Mouse (Mus musculus) liver, embryonic 15.5 days (tissue): ENCODE data around the gene Gpatch4. TPM values are rescaled to one million over a fixed set of nuclear protein-coding genes. Genes with fewer than 3 reads are reported as not detected.

Experiments
- ATAC-seq: fragments of 200-750 bp; cut with Nextera tagmentation; 2 replicates; pipeline ENCODE4 v1.8.0; 2017; ENCODE audit warnings: moderate number of reproducible peaks, mild to moderate bottlenecking, moderate library complexity; ENCODE audit not compliant: insufficient read depth
- H3K27ac ChIP-seq: fragments of 300-500 bp; sonication (generic); replicated peaks from 2 replicates; pipeline ENCODE4 v1.5.1; 2015; ENCODE audit warnings: mild to moderate bottlenecking, inconsistent platforms
- H3K27me3 ChIP-seq: fragments of 300-500 bp; sonication (generic); 2 replicates; pipeline ENCODE4 v1.6.1; 2015; ENCODE audit warnings: mild to moderate bottlenecking, inconsistent platforms
- H3K36me3 ChIP-seq: fragments of 300-500 bp; sonication (generic); replicated peaks from 2 replicates; pipeline ENCODE4 v1.6.1; 2015; ENCODE audit warnings: moderate library complexity, mild to moderate bottlenecking, inconsistent platforms
- H3K4me1 ChIP-seq: fragments of 300-500 bp; sonication (generic); replicated peaks from 2 replicates; pipeline ENCODE4 v1.6.1; 2015; ENCODE audit warnings: inconsistent platforms
- H3K4me2 ChIP-seq: fragments of 300-500 bp; sonication (generic); 2 replicates; pipeline ENCODE4 v1.6.1; 2015; ENCODE audit warnings: moderate library complexity, mild to moderate bottlenecking, inconsistent platforms
- H3K4me3 ChIP-seq: fragments of 300-500 bp; sonication (generic); replicated peaks from 2 replicates; pipeline ENCODE4 v1.5.1; 2015; ENCODE audit warnings: mild to moderate bottlenecking, inconsistent platforms
- H3K9ac ChIP-seq: fragments of 300-500 bp; sonication (generic); 2 replicates; pipeline ENCODE4 v1.6.1; 2015; ENCODE audit warnings: moderate library complexity, mild to moderate bottlenecking, inconsistent platforms
- H3K9me3 ChIP-seq: fragments of 300-500 bp; sonication (generic); replicated peaks from 2 replicates; pipeline ENCODE4 v1.6.1; 2016; ENCODE audit warnings: inconsistent platforms
- WGBS: fragments of 180-500 bp; shearing (Covaris S2); methylation state at CpG from one replicate; pipeline ENCODE4 v1.1.7; 2015; ENCODE audit warnings: mixed read lengths; ENCODE audit not compliant: insufficient replicate concordance; 5-methylcytosine and 5-hydroxymethylcytosine counted together
- polyA plus RNA-seq: library from polyadenylated mRNA; unstranded; fragments of >200 nt; fragmentation: Nextera tagmentation; extraction: Ambion mirVana; gene quantifications from 2 replicates; pipeline ENCODE4 v1.2.1, GENCODE M21; 2015

The Gpatch4 gene
- polyA plus RNA-seq, 1 experiment from 2014 or later: 14.3 TPM

DNA sequence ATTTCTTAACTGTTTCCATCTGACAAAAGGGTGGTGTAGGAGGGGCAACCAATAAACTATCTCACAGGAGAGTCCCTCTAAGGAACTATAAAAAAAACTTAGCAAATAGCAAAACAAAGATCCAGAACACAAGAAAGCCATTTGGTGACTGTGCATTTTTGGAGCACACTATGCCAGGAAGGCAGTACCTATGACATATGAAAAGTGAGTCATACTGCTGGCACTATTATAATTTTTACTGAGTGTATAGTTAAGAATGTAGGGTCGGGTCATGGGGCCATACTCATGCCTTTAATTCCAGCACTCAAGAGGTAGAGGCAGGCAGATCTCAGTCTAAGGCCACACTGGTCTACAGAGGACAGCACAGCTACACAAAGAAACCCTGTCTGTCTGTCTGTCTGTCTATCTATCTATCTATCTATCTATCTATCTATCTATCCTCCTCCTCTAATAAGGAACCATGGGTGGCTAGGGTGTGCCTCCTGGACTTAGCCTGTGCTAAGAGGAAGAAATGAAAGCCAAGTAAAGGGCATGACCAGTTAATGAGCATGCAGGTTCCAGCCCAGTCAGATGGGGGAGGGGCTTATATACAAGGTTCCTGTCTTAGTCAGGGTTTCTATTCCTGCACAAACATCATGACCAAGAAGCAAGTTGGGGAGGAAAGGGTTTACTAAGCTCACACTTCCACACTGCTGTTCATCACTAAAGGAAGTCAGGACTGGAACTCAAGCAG lies 7.2 kb upstream of the Gpatch4 start:
- H3K27ac ChIP-seq: no peak overlapping the region
- no peaks in the 10 kb centered on the region for H3K9me3 ChIP-seq
- no peak overlapping the region for H3K4me3 ChIP-seq
- 55% methylated on average over 1 of the region's 1 CpGs for WGBS
- H3K9ac ChIP-seq: no peak overlapping the region
- H3K4me1 ChIP-seq: 0 out of 2 replicates have a peak, but pooled peaks cover 3% of the 10 kb centered on the region
- H3K27me3 ChIP-seq: peaks cover 56% of the 10 kb centered on the region
- ATAC-seq: no peak
- H3K36me3 ChIP-seq: no peaks in the 10 kb centered on the region
- H3K4me2 ChIP-seq: no peak overlapping the region

DNA sequence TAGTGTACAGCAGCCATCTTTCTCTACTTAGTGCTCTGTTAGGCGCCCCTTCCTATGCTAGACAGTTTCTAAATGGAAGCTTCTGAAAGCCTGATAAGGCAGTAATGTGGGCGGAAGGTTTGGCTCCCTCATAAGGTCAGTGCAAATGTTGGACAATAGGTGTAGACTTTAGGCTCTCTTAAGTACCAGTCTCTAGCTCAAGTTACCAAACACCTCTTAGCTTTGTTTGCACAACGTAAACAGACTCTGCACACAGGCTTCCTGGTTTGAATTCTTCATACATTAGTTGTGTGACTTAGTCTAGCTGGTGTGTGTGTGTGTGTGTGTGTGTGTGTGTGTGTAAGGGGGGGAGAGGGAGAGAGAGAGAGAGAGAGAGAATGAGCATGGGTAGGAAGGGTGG lies 6.6 kb downstream of the Gpatch4 start:
- 44% methylated on average over 3 of the region's 3 CpGs for WGBS
- Histone ChIP-seq H3K27ac (no peak overlapping the region), H3K4me3 (no peak overlapping the region), H3K4me1 (peaks cover 6% of the 10 kb centered on the region; the same call in 1 of the 2 replicates), H3K4me2 (no peak overlapping the region), H3K27me3 (no peaks in the 10 kb centered on the region), H3K9ac (no peak overlapping the region), H3K9me3 (no peaks in the 10 kb centered on the region), H3K36me3 (peaks cover 43% of the 10 kb centered on the region)
- no peak for ATAC-seq

DNA sequence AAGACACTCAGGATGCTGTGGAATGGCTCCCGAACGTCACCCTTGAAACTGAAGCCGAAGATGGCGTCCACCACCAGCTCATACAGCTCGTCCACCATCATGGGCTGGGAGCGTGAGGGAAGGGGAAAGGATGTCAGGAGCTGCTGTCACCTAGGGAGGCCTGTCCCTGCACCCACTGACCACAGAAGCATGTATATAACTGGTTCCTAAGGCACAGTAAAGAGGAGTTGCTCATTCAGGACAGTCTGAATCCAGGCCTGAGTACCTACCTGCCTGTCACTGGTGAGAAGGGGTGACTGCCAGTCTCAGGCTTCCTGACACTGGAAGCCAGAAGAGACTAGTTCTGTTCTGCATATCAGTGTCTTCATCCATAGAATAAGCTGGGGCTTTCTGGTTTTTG lies 14.1 kb downstream of the Gpatch4 start:
- Histone ChIP-seq H3K36me3 (peaks cover 47% of the 10 kb centered on the region), H3K4me1 (peaks cover 22% of the 10 kb centered on the region), H3K27me3 (no peaks in the 10 kb centered on the region), H3K27ac (no peak overlapping the region), H3K9ac (peak overlapping the region; percentile 68; the same call in 1 of the 2 replicates), H3K4me2 (peak overlapping the region; percentile 93), H3K9me3 (no peaks in the 10 kb centered on the region), H3K4me3 (peak overlapping the region; percentile 72)
- WGBS: 82% methylated on average over 6 of the region's 6 CpGs
- no peak for ATAC-seq

DNA sequence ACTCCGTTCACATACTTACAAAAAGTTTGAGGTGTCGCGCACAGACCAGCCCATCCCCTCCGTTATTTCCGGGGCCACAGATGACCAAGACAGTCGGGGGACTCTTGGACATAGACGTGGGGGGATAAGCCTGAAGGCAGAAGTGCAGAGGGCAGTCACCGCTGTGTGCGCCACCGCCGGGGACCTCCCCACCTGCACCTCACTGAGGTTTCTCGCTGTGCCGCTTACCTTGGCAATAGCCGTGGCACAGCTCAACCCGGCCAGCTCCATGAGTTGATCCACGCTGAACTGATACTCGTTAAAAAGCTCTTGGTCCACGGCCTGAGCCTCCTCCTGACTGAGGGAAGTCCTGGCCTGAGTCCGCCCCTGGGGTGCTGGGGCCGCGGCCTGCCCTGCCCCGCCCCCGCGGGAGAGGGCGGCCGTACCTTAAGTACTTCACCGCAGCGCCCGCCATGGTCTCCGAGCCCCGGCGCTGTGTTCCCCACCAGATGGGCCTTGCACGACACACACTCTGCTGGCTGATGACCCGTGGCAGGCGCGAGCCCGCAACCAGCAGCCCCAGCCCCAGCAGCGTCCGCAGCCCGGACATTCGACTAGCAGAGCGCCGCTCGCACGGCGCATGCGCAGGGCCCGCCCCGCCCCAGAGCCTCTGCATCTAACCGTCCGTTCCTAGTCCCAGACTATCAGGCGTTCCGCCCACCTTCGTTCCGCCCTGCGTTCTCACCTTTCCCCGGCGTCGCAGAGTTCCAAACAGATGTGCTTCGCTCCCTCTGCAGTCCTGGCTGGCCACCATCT lies 15.2 kb downstream of the Gpatch4 start, which contains the start of gene Naxe:
Gene Naxe (minus strand): TSS at position 594 of the 795 bp plus-strand sequence.
- Histone ChIP-seq H3K27ac (peak within 1 kb of the TSS; percentile 55), H3K9ac (peak within 1 kb of the TSS; percentile 68), H3K4me1 (peaks cover 22% of the 10 kb centered on the region), H3K9me3 (no peaks in the 10 kb centered on the region), H3K27me3 (no peaks in the 10 kb centered on the region), H3K4me3 (peak within 1 kb of the TSS; percentile 72), H3K36me3 (peaks cover 37% of the 10 kb centered on the region), H3K4me2 (peak within 1 kb of the TSS; percentile 93)
- WGBS: under 1% methylated on average over 60 of the region's 60 CpGs
- peak; percentile 93 for ATAC-seq

DNA sequence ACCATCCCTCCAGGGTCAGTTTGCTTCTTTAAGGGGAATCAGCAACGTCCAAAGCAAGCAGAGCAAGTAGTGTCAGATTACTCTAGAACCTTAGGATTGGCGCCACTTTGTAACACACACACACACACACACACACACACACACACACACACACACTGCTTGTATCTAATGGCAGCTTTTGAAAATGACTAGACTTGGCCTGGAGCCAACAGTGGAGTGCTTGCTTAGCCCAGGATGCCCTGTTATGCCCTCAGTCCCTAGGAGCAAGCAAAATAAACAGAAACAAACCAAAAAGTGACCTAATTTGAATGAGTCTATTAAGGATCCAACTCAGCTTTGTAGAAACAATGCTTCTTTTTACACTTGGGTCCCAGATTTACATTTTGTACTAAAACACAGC lies 25.5 kb downstream of the Gpatch4 start:
- ATAC-seq: no peak
- Histone ChIP-seq H3K4me2 (no peak overlapping the region), H3K4me3 (no peak overlapping the region), H3K9me3 (no peaks in the 10 kb centered on the region), H3K27ac (no peak overlapping the region), H3K36me3 (no peaks in the 10 kb centered on the region), H3K9ac (no peak overlapping the region), H3K27me3 (peaks cover 18% of the 10 kb centered on the region; the same call in 1 of the 2 replicates), H3K4me1 (no peaks in the 10 kb centered on the region)
- WGBS: 23% methylated on average over 2 of the region's 2 CpGs

DNA sequence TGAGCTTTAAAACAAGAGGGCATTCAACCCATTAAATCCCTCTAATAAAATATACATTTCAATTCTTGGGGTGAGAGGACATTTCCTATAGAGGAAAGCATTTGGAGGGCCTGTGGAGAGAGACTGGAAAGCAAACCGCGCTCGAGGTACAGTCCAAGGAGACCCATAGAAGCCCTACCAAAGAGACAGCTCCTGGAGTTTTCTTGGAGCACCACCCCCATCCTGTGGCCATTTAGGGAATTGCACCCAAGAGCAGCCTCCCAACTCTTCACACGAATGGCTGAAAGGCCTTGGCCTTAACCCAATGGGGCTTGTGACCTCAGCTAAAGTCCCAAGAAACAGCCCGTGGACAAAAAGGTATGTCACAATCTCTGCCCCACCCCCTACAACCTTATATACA lies 28.9 kb downstream of the Gpatch4 start:
- Histone ChIP-seq H3K9me3 (no peaks in the 10 kb centered on the region), H3K27me3 (peaks cover 26% of the 10 kb centered on the region; the same call in 1 of the 2 replicates), H3K9ac (no peak overlapping the region), H3K4me1 (no peaks in the 10 kb centered on the region), H3K36me3 (no peaks in the 10 kb centered on the region), H3K27ac (no peak overlapping the region), H3K4me3 (no peak overlapping the region), H3K4me2 (no peak overlapping the region)
- no peak for ATAC-seq
- 5% methylated on average over 5 of the region's 5 CpGs for WGBS

DNA sequence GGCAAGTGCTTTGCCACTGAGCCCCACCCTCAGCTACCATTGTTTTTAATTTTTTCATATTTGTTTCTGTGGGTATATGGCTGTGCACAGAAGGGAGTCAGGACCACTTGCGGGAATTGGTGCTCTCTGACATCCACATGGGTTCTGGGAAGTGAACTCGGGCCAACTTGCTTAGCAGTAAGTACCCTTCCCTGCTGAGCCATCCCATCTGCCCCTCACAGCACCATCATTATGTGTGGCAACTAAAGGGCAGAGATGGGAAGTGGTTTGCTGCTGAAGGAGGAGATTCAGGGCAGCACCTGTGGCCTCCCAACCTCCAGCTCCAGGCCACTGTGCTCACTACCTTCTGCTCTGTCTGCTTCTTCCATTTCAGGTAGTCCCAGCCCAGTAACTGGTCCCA lies 30.7 kb downstream of the Gpatch4 start:
- no peak for ATAC-seq
- H3K27me3 ChIP-seq: peaks cover 30% of the 10 kb centered on the region
- no peak overlapping the region for H3K4me3 ChIP-seq
- no peaks in the 10 kb centered on the region for H3K9me3 ChIP-seq
- H3K9ac ChIP-seq: no peak overlapping the region
- H3K4me1 ChIP-seq: no peaks in the 10 kb centered on the region
- H3K4me2 ChIP-seq: no peak overlapping the region
- H3K27ac ChIP-seq: no peak overlapping the region
- 43% methylated on average over 2 of the region's 2 CpGs for WGBS
- no peaks in the 10 kb centered on the region for H3K36me3 ChIP-seq

DNA sequence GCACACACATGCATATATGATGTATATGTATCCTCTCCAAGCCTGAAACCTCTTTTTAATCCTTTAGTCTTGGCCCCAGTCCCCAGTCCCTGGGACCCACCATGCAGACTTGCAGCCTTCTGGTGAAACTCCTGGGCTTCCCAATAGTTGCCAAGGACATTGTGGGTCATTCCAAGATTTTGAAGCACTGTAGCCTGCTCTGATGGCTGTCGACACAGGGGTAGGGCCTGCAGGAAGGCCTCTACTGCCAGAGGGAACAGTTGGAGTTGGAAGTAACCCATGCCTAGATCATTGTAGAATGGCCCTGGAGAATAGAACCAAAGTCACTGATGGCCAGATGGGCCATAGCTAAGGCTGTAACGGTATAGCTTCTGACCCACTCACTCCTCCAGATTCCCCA lies 31.4 kb downstream of the Gpatch4 start:
- WGBS: 45% methylated on average over 2 of the region's 2 CpGs
- no peaks in the 10 kb centered on the region for H3K9me3 ChIP-seq
- no peak overlapping the region for H3K4me2 ChIP-seq
- no peak overlapping the region for H3K27ac ChIP-seq
- H3K36me3 ChIP-seq: no peaks in the 10 kb centered on the region
- no peaks in the 10 kb centered on the region for H3K4me1 ChIP-seq
- no peak overlapping the region for H3K4me3 ChIP-seq
- H3K9ac ChIP-seq: no peak overlapping the region
- ATAC-seq: no peak
- H3K27me3 ChIP-seq: peaks cover 30% of the 10 kb centered on the region

DNA sequence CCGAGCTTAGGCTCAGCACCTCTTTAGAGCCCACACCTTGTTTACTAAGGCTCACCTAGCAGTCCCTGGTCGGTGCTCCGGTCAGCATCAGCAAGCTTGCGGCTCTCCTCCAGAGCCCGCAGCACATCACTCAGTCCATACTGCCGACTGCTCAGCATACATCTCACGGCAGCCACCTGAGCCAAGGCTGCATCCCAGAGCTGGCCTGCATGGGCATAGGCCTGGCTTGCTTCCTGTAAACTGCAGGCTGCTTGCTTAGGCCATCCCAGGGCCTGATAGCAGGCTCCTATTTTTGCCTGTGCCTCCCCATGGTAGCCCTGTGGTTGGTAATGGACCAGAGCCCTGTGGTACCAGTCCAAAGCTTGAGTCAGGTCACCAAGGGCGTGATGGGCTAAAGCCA lies 31.9 kb downstream of the Gpatch4 start:
- no peak overlapping the region for H3K9ac ChIP-seq
- no peak overlapping the region for H3K4me2 ChIP-seq
- peaks cover 30% of the 10 kb centered on the region for H3K27me3 ChIP-seq
- no peaks in the 10 kb centered on the region for H3K36me3 ChIP-seq
- no peaks in the 10 kb centered on the region for H3K9me3 ChIP-seq
- no peaks in the 10 kb centered on the region for H3K4me1 ChIP-seq
- no peak overlapping the region for H3K4me3 ChIP-seq
- ATAC-seq: no peak
- 71% methylated on average over 8 of the region's 8 CpGs for WGBS
- H3K27ac ChIP-seq: no peak overlapping the region

DNA sequence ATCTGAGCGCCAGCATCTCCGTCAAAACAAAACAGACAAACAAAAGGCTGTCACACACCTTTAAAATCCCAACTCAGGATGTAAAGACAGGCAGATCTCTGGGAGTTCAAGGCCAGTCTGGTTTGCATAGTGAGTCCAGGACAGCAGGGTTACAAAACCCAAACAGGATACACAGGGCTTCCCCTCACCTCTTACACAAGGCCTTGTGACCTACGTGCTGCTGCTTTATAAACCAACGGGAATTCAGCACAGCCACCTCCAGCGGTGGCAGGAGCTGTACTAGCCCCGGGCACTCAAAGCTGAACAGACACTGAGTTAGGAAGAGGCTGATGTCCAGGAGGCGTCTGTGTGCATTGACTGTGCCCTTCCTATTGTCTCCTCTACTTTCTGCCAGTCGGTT lies 34.5 kb downstream of the Gpatch4 start:
- ATAC-seq: peak; percentile 30
- H3K9ac ChIP-seq: no peak overlapping the region
- no peaks in the 10 kb centered on the region for H3K36me3 ChIP-seq
- WGBS: 37% methylated on average over 8 of the region's 8 CpGs
- peaks cover 11% of the 10 kb centered on the region for H3K4me1 ChIP-seq
- H3K9me3 ChIP-seq: no peaks in the 10 kb centered on the region
- H3K27me3 ChIP-seq: peaks cover 17% of the 10 kb centered on the region
- no peak overlapping the region for H3K4me2 ChIP-seq
- no peak overlapping the region for H3K27ac ChIP-seq
- no peak overlapping the region for H3K4me3 ChIP-seq

DNA sequence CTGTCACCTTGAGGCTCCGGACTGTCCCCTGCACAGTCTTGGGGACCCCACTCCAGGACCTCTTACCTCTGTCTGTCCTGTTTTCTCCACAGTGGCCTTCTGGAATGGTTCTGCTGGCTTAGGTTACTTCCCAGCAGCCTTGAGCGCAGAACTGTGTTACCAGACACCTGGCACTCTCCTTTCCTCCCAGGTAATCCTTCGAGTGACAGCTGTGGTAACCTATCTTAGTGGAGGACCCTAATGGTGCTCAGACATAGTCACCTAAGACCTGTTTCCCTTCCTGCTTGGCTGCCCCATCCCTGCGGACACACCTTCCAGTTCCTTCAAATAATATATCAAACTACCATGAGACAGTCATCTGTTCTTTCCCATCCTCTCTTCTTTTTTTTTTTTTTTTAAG lies 35.3 kb downstream of the Gpatch4 start, which contains the start of gene Ttc24:
Gene Ttc24 (minus strand): TSS at position 101 of the 400 bp plus-strand sequence.
- no peak within 1 kb of the TSS for H3K27ac ChIP-seq
- H3K9me3 ChIP-seq: no peaks in the 10 kb centered on the region
- H3K4me3 ChIP-seq: no peak within 1 kb of the TSS
- ATAC-seq: no peak
- H3K4me1 ChIP-seq: peaks cover 19% of the 10 kb centered on the region
- peaks cover 17% of the 10 kb centered on the region for H3K27me3 ChIP-seq
- no peak within 1 kb of the TSS for H3K4me2 ChIP-seq
- no peaks in the 10 kb centered on the region for H3K36me3 ChIP-seq
- whole genome bisulfite sequencing: 65% methylated on average over 4 of the region's 4 CpGs
- no peak within 1 kb of the TSS for H3K9ac ChIP-seq
